Mouse (Mus musculus) MEL (cell line): ENCODE measurements at regions not wholly inside any gene's neighbourhood (a gene's known extent, or its start where the extent isn't known, plus 50 kb on each side); places are given as distances from the start of the nearest gene placed in this dataset.

Experiments used
- DNase-seq: peaks from one replicate; pipeline ENCODE4 v3.0.0; 2011; ENCODE audit warnings: low read depth, low spot score
- H3K27ac ChIP-seq: 2 replicates; pipeline ENCODE4 v1.5.1; 2012; ENCODE audit warnings: low read depth, mild to moderate bottlenecking, control low read depth, low read length, moderate library complexity; ENCODE audit not compliant: control insufficient read depth
- H3K27me3 ChIP-seq, 2 experiments: fragments of 150-350 bp in 1 of 2; sonication (generic) in 1 of 2; 2 replicates each; pipeline ENCODE4 v1.6.1; 2012; ENCODE audit warnings: low read length in 2 of 2, mild to moderate bottlenecking in 2 of 2, improper control_type of control experiment in 1 of 2, moderate library complexity in 1 of 2; ENCODE audit not compliant: insufficient read depth in 2 of 2, control insufficient read depth in 1 of 2
- H3K36me3 ChIP-seq, 2 experiments: 2 replicates each; pipeline ENCODE4 v1.6.1; 2012 to 2014; ENCODE audit warnings: low read length in 2 of 2, improper control_type of control experiment in 1 of 2, inconsistent platforms in 1 of 2, mild to moderate bottlenecking in 1 of 2; ENCODE audit not compliant: insufficient read depth in 2 of 2, control insufficient read depth in 1 of 2
- H3K4me1 ChIP-seq, 2 experiments: fragments of 150-350 bp in 1 of 2; sonication (generic) in 1 of 2; 2 replicates each; pipeline ENCODE4 v1.6.1; 2012; ENCODE audit warnings: low read length in 2 of 2, improper control_type of control experiment in 1 of 2, mild to moderate bottlenecking in 1 of 2; ENCODE audit not compliant: insufficient read depth in 2 of 2, control insufficient read depth in 1 of 2
- H3K4me3 ChIP-seq, 2 experiments: fragments of 150-350 bp in 1 of 2; sonication (generic) in 1 of 2; 2 replicates each; pipeline ENCODE4 v1.5.1; 2012; ENCODE audit warnings: low read depth in 2 of 2, low read length in 2 of 2, mild to moderate bottlenecking in 2 of 2, moderate library complexity in 2 of 2, control low read depth in 1 of 2, improper control_type of control experiment in 1 of 2; ENCODE audit not compliant: control insufficient read depth in 1 of 2, insufficient read depth in 1 of 2
- H3K79me2 ChIP-seq: 2 replicates; pipeline ENCODE4 v1.6.1; 2012; ENCODE audit warnings: mild to moderate bottlenecking, low read length, moderate library complexity; ENCODE audit not compliant: control insufficient read depth, poor library complexity, insufficient read depth
- H3K9ac ChIP-seq: 2 replicates; pipeline ENCODE4 v1.6.1; 2012; ENCODE audit warnings: low read depth, mild to moderate bottlenecking, control low read depth, low read length, moderate library complexity; ENCODE audit not compliant: control insufficient read depth, poor library complexity, severe bottlenecking
- H3K9me3 ChIP-seq: fragments of 150-350 bp; sonication (generic); replicated peaks from 2 replicates; pipeline ENCODE4 v1.6.1; 2012; ENCODE audit warnings: mild to moderate bottlenecking, low read length, improper control_type of control experiment, moderate library complexity; ENCODE audit not compliant: insufficient read depth
- CHD2 ChIP-seq: IDR thresholded peaks from 2 replicates; pipeline ENCODE4 v1.6.1; 2011; ENCODE audit warnings: low read length, improper control_type of control experiment
- ELF1 ChIP-seq: IDR thresholded peaks from 2 replicates; pipeline ENCODE4 v1.6.1; 2014; ENCODE audit warnings: low read depth, mild to moderate bottlenecking, inconsistent platforms, low read length, improper control_type of control experiment, moderate library complexity
- EP300 ChIP-seq, 2 experiments: IDR thresholded peaks; 2 replicates each; pipeline ENCODE4 v1.6.1; 2011; ENCODE audit warnings: improper control_type of control experiment in 2 of 2, low read length in 2 of 2, low read depth in 1 of 2, mild to moderate bottlenecking in 1 of 2
- ETS1 ChIP-seq: IDR thresholded peaks from 2 replicates; pipeline ENCODE4 v1.6.1; 2012; ENCODE audit warnings: low read depth, mild to moderate bottlenecking, inconsistent platforms, low read length, improper control_type of control experiment, moderate library complexity
- MXI1 ChIP-seq: IDR thresholded peaks from 2 replicates; pipeline ENCODE4 v1.6.1; 2011; ENCODE audit warnings: mild to moderate bottlenecking, low read depth, low read length, improper control_type of control experiment
- MYC ChIP-seq: IDR thresholded peaks from 2 replicates; pipeline ENCODE4 v1.6.1; 2011; ENCODE audit warnings: low read depth, mild to moderate bottlenecking, low read length, improper control_type of control experiment, moderate library complexity
- NRF1 ChIP-seq: IDR thresholded peaks from 2 replicates; pipeline ENCODE4 v1.6.1; 2014; ENCODE audit warnings: low read depth, mild to moderate bottlenecking, inconsistent platforms, low read length, improper control_type of control experiment, moderate library complexity; ENCODE audit not compliant: poor library complexity, insufficient read depth, severe bottlenecking
- POLR2AphosphoS5 ChIP-seq: IDR thresholded peaks from 2 replicates; pipeline ENCODE4 v1.6.1; 2012; ENCODE audit warnings: low read depth, borderline replicate concordance, mild to moderate bottlenecking, inconsistent platforms, low read length, moderate library complexity, mixed read lengths
- RCOR1 ChIP-seq: IDR thresholded peaks from 2 replicates; pipeline ENCODE4 v1.6.1; 2012; ENCODE audit warnings: low read depth, mild to moderate bottlenecking, inconsistent platforms, low read length, improper control_type of control experiment
- SMC3 ChIP-seq: IDR thresholded peaks from 2 replicates; pipeline ENCODE4 v1.6.1; 2011; ENCODE audit warnings: low read depth, low read length, improper control_type of control experiment
- TCF12 ChIP-seq: IDR thresholded peaks from 2 replicates; pipeline ENCODE4 v1.6.1; 2014; ENCODE audit warnings: low read depth, mild to moderate bottlenecking, inconsistent platforms, low read length, improper control_type of control experiment, moderate library complexity
- UBTF ChIP-seq: IDR thresholded peaks from 2 replicates; pipeline ENCODE4 v1.6.1; 2012; ENCODE audit warnings: low read depth, mild to moderate bottlenecking, inconsistent platforms, low read length, improper control_type of control experiment, moderate library complexity, borderline replicate concordance; ENCODE audit not compliant: insufficient read depth
- USF1 ChIP-seq: IDR thresholded peaks from 2 replicates; pipeline ENCODE4 v1.6.1; 2014; ENCODE audit warnings: low read depth, mild to moderate bottlenecking, inconsistent platforms, low read length, improper control_type of control experiment, moderate library complexity
- ZC3H11A ChIP-seq: IDR thresholded peaks from 2 replicates; pipeline ENCODE4 v1.6.1; 2012; ENCODE audit warnings: low read depth, mild to moderate bottlenecking, inconsistent platforms, low read length, improper control_type of control experiment
- ZKSCAN1 ChIP-seq: IDR thresholded peaks from 2 replicates; pipeline ENCODE4 v1.6.1; 2012; ENCODE audit warnings: low read depth, mild to moderate bottlenecking, inconsistent platforms, low read length, improper control_type of control experiment, moderate library complexity
- ZMIZ1 ChIP-seq: IDR thresholded peaks from 2 replicates; pipeline ENCODE4 v1.6.1; 2012; ENCODE audit warnings: low read depth, mild to moderate bottlenecking, inconsistent platforms, low read length, improper control_type of control experiment, moderate library complexity
- ZNF384 ChIP-seq: IDR thresholded peaks from 2 replicates; pipeline ENCODE4 v1.6.1; 2012; ENCODE audit warnings: low read depth, mild to moderate bottlenecking, inconsistent platforms, low read length, improper control_type of control experiment

DNA sequence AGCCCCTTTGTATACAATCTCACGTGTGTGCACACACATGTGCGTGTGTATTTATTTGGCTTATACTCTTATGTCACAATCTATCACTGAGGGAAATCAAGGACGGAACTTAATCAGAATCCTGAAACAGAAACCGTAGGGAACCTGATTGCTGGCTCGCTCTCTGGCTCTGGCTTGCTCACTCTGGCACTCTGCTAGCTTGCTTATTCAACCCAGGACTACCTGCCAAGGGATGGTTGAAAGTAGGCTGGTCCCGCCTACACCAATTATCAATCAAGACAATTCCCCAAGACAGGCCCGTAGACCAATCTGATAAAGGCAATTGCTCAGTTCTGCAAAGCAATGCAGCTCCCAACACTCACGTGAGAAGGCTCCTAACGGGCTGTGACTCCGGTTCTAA lies 224.0 kb downstream of the Sipa1l2 start:
- H3K27me3 ChIP-seq, result no peaks in the 10 kb centered on the region
- no peak overlapping the region for H3K9ac ChIP-seq
- no peaks in the 10 kb centered on the region for H3K36me3 ChIP-seq
- no peaks in the 10 kb centered on the region for H3K79me2 ChIP-seq
- TF ChIP-seq ETS1, result no peak
- TF ChIP-seq ELF1, result no peak
- no peak for TF ChIP-seq ZMIZ1
- no peak for TF ChIP-seq ZC3H11A
- no peak for TF ChIP-seq ZKSCAN1
- TF ChIP-seq POLR2AphosphoS5, result no peak
- no peak for TF ChIP-seq NRF1
- TF ChIP-seq ZNF384, result no peak
- TF ChIP-seq RCOR1, result no peak
- no peak for TF ChIP-seq CHD2
- TF ChIP-seq MYC, result no peak
- TF ChIP-seq USF1, result no peak
- H3K9me3 ChIP-seq, result no peaks in the 10 kb centered on the region
- no peak overlapping the region for H3K27ac ChIP-seq
- H3K4me1 ChIP-seq, result no peaks in the 10 kb centered on the region
- no peak overlapping the region for H3K4me3 ChIP-seq
- no peak for DNase-seq

- TF ChIP-seq SMC3, result no peak
- TF ChIP-seq EP300 (IDR thresholded peaks at IDR 0.05; ENCODE audit: low read depth in 1 of 2, low read length in 2 of 2), result no peak
- TF ChIP-seq MXI1, result no peak
- no peak for TF ChIP-seq UBTF
- TF ChIP-seq ZC3H11A, result no peak
- no peak for TF ChIP-seq TCF12
- no peak for TF ChIP-seq ZMIZ1
- TF ChIP-seq RCOR1, result no peak
- TF ChIP-seq NRF1, result no peak
- H3K9me3 ChIP-seq, result no peaks in the 10 kb centered on the region
- no peaks in the 10 kb centered on the region for H3K27me3 ChIP-seq
- H3K27ac ChIP-seq, result no peak overlapping the region
- no peak for DNase-seq
- H3K36me3 ChIP-seq, result no peaks in the 10 kb centered on the region
- no peak overlapping the region for H3K9ac ChIP-seq
- no peaks in the 10 kb centered on the region for H3K4me1 ChIP-seq
- H3K79me2 ChIP-seq, result no peaks in the 10 kb centered on the region
- no peak overlapping the region for H3K4me3 ChIP-seq
Measured at GRCm38 (mm10) chr8:125343867-125344266, 225.7 kb downstream of the Sipa1l2 start.
